ENCODE assay signal across 24 mouse cellular contexts in genomic region chr11:4736355-4736754, GRCm38 (mm10). TPM values are rescaled to one million over a fixed set of nuclear protein-coding genes. Genes with fewer than 3 reads are reported as not detected.
A peak's percentile ranks its signal among the peaks of the same experiment; 100 is the strongest.
DNase-seq lines count a peak whose midpoint lies in the region; ATAC-seq and TF ChIP-seq lines count a peak whose summit lies in the region.
"Had no signal": no experiment of that assay in that cellular context is flagged by ENCODE, and none has a peak within 500 bp of the region (broad histone marks: within the 10 kb centered on the region; RNA-seq: fewer than 3 reads in every experiment).

No protein-coding gene starts in this region.

- no peaks in the 10 kb centered on the region for H3K4me1 ChIP-seq in forebrain, postnatal 0 days (ENCODE audit: insufficient read depth)
- peaks cover 8% of the 10 kb centered on the region for H3K4me1 ChIP-seq in forebrain, embryonic 16.5 days (replicated peaks; ENCODE audit: control insufficient read depth, insufficient read depth, low read length)
- H3K4me1 ChIP-seq in kidney, embryonic 14.5 days (ENCODE audit: control insufficient read depth, insufficient read depth, low read length), result no peaks in the 10 kb centered on the region
- H3K4me1 ChIP-seq in lung, postnatal 0 days (ENCODE audit: insufficient read depth, low read depth, low read length), result no peaks in the 10 kb centered on the region
- H3K4me1 ChIP-seq in embryonic facial prominence, embryonic 10.5 days, result peaks cover 36% of the 10 kb centered on the region

- no peak overlapping the region for H3K4me3 ChIP-seq in forebrain, postnatal 0 days (ENCODE audit: low read depth, low read length)
- no peak overlapping the region for H3K4me3 ChIP-seq in forebrain, embryonic 16.5 days (replicated peaks; ENCODE audit: low read length)
- H3K4me3 ChIP-seq in kidney, embryonic 14.5 days (ENCODE audit: low read length), result no peak overlapping the region
- no peak overlapping the region for H3K4me3 ChIP-seq in lung, postnatal 0 days (ENCODE audit: low read depth, low read length)
- no peak overlapping the region for H3K4me3 ChIP-seq in embryonic facial prominence, embryonic 10.5 days
- H3K4me3 ChIP-seq: forebrain, embryonic 10.5 days; gastrocnemius, adult 2 months; hindbrain, embryonic 12.5 days; megakaryocyte, embryonic 14.5 days; midbrain, embryonic 15.5 days had no signal

- peak; percentile 41 for TF ChIP-seq CTCF in forebrain, postnatal 0 days (IDR thresholded peaks at IDR 0.05; ENCODE audit: low read depth)
- peak; percentile 26 for TF ChIP-seq CTCF in lung, postnatal 0 days (IDR thresholded peaks at IDR 0.05)

- no peak for DNase-seq in forebrain, postnatal 0 days
- no peak for DNase-seq in kidney, postnatal 4 days
- DNase-seq in lung, postnatal 0 days (ENCODE audit: low spot score), result no peak
- no peak for DNase-seq in lung, postnatal 36 days
- DNase-seq in embryonic facial prominence, embryonic 10.5 days (ENCODE audit: low spot score), result no peak
- DNase-seq in frontal cortex, postnatal 10 days (ENCODE audit: low spot score in 2 of 2), result no peak
- DNase-seq: adrenal gland, postnatal 25 days; cerebellum, adult 8-10 months; gastrocnemius, adult 2 months; heart, postnatal 10 days; kidney, adult 8-10 months; kidney, postnatal 14 days; thymus, adult 2 months; thymus, postnatal 4 days had no signal

- no peak for TF ChIP-seq EP300 in lung, postnatal 0 days (IDR thresholded peaks at IDR 0.05)

- ATAC-seq in forebrain, postnatal 0 days, result no peak
- no peak for ATAC-seq in forebrain, embryonic 16.5 days
- ATAC-seq in kidney, embryonic 14.5 days (ENCODE audit: low FRiP score, low TSS enrichment), result 0 out of 2 replicates have a peak, but pooled peaks have one; percentile 2
- ATAC-seq in lung, postnatal 0 days, result no peak
- ATAC-seq: inflammation-experienced regulatory T-cells, adult 6 months; midbrain, embryonic 15.5 days had no signal

- no peaks in the 10 kb centered on the region for H3K9me3 ChIP-seq in forebrain, postnatal 0 days (ENCODE audit: low read length)
- H3K9me3 ChIP-seq in forebrain, embryonic 16.5 days (ENCODE audit: control insufficient read depth, low read length), result no peaks in the 10 kb centered on the region
- H3K9me3 ChIP-seq in kidney, embryonic 14.5 days (ENCODE audit: control insufficient read depth, low read length), result no peaks in the 10 kb centered on the region
- no peaks in the 10 kb centered on the region for H3K9me3 ChIP-seq in lung, postnatal 0 days (ENCODE audit: low read length)
- no peaks in the 10 kb centered on the region for H3K9me3 ChIP-seq in embryonic facial prominence, embryonic 10.5 days
- H3K9me3 ChIP-seq: forebrain, embryonic 10.5 days; hindbrain, embryonic 12.5 days; megakaryocyte, embryonic 14.5 days; midbrain, embryonic 15.5 days had no signal

- H3K36me3 ChIP-seq in forebrain, postnatal 0 days (ENCODE audit: insufficient read depth), result no peaks in the 10 kb centered on the region; the same call in 1 of the 2 replicates
- no peaks in the 10 kb centered on the region for H3K36me3 ChIP-seq in forebrain, embryonic 16.5 days (ENCODE audit: control insufficient read depth, insufficient read depth)
- no peaks in the 10 kb centered on the region for H3K36me3 ChIP-seq in kidney, embryonic 14.5 days (ENCODE audit: control insufficient read depth, insufficient read depth, low read length)
- H3K36me3 ChIP-seq in lung, postnatal 0 days (ENCODE audit: insufficient read depth, low read length), result no peaks in the 10 kb centered on the region; the same call in 1 of the 2 replicates
- H3K36me3 ChIP-seq in embryonic facial prominence, embryonic 10.5 days (replicated peaks), result peaks cover 16% of the 10 kb centered on the region; the same call in 1 of the 2 replicates
- H3K36me3 ChIP-seq: hindbrain, embryonic 12.5 days; midbrain, embryonic 15.5 days had no signal

- 49% methylated on average over 6 of the region's 6 CpGs for WGBS in forebrain, postnatal 0 days
- 45% methylated on average over 6 of the region's 6 CpGs for WGBS in forebrain, embryonic 16.5 days
- WGBS in kidney, embryonic 14.5 days, result 52% methylated on average over 6 of the region's 6 CpGs
- WGBS in lung, postnatal 0 days, result 61% methylated on average over 6 of the region's 6 CpGs
- WGBS in embryonic facial prominence, embryonic 10.5 days, result 40% methylated on average over 6 of the region's 6 CpGs

- H3K27me3 ChIP-seq in forebrain, postnatal 0 days (ENCODE audit: insufficient read depth, low read length), result no peaks in the 10 kb centered on the region
- no peaks in the 10 kb centered on the region for H3K27me3 ChIP-seq in forebrain, embryonic 16.5 days (replicated peaks; ENCODE audit: control insufficient read depth, insufficient read depth, low read length)
- H3K27me3 ChIP-seq in kidney, embryonic 14.5 days (ENCODE audit: control insufficient read depth, insufficient read depth, low read length), result no peaks in the 10 kb centered on the region
- H3K27me3 ChIP-seq in lung, postnatal 0 days (replicated peaks; ENCODE audit: insufficient read depth, low read length), result no peaks in the 10 kb centered on the region
- H3K27me3 ChIP-seq in embryonic facial prominence, embryonic 10.5 days (replicated peaks; ENCODE audit: low read depth, poor library complexity, severe bottlenecking), result peaks cover 27% of the 10 kb centered on the region
- H3K27me3 ChIP-seq: midbrain, embryonic 15.5 days had no signal

- no peak overlapping the region for H3K9ac ChIP-seq in forebrain, postnatal 0 days
- no peak overlapping the region for H3K9ac ChIP-seq in forebrain, embryonic 16.5 days (replicated peaks; ENCODE audit: low read depth, low read length)
- H3K9ac ChIP-seq in kidney, embryonic 14.5 days (ENCODE audit: low read depth, low read length), result no peak overlapping the region
- no peak overlapping the region for H3K9ac ChIP-seq in lung, postnatal 0 days (replicated peaks; ENCODE audit: low read depth)
- H3K9ac ChIP-seq: hindbrain, embryonic 12.5 days; midbrain, embryonic 15.5 days had no signal

- H3K4me2 ChIP-seq in forebrain, postnatal 0 days (ENCODE audit: low read depth), result no peak overlapping the region
- no peak overlapping the region for H3K4me2 ChIP-seq in forebrain, embryonic 16.5 days (ENCODE audit: low read length)
- H3K4me2 ChIP-seq in kidney, embryonic 14.5 days (replicated peaks; ENCODE audit: low read depth, low read length), result no peak overlapping the region
- no peak overlapping the region for H3K4me2 ChIP-seq in lung, postnatal 0 days (replicated peaks; ENCODE audit: low read depth, low read length)
- H3K4me2 ChIP-seq: heart, embryonic 11.5 days; hindbrain, embryonic 12.5 days; midbrain, embryonic 15.5 days had no signal

- H3K27ac ChIP-seq in forebrain, postnatal 0 days (ENCODE audit: low read depth, low read length), result no peak overlapping the region
- no peak overlapping the region for H3K27ac ChIP-seq in forebrain, embryonic 16.5 days (ENCODE audit: low read length)
- H3K27ac ChIP-seq in kidney, embryonic 14.5 days (ENCODE audit: low read depth, low read length), result no peak overlapping the region
- no peak overlapping the region for H3K27ac ChIP-seq in lung, postnatal 0 days (ENCODE audit: low read length)
- H3K27ac ChIP-seq in embryonic facial prominence, embryonic 10.5 days (replicated peaks), result 0 out of 2 replicates have a peak overlapping the region, but pooled peaks have one; percentile 7
- H3K27ac ChIP-seq: forebrain, embryonic 10.5 days; gastrocnemius, adult 2 months; hindbrain, embryonic 12.5 days; midbrain, embryonic 15.5 days had no signal

RNA-seq across cellular contexts. Expression of gene Cabp7, which starts 10.2 kb away (rescaled TPM):
- 5.3 and 5.5 TPM in 2 replicates for total RNA-seq in forebrain, postnatal 0 days (2014; rRNA removed)
- 1.3 and 1.6 TPM in 2 replicates for polyA plus RNA-seq in forebrain, postnatal 0 days (2015; fragmentation: Nextera tagmentation; extraction: Ambion mirVana)
- 1.5 and 1.6 TPM in 2 replicates for polyA plus RNA-seq in forebrain, embryonic 16.5 days (2015; fragmentation: Nextera tagmentation; extraction: Ambion mirVana)
- 0.13 TPM in 1 of 2 replicates, not detected in the other for polyA plus RNA-seq in kidney, embryonic 14.5 days (2014; fragmentation: Nextera tagmentation; extraction: Ambion mirVana)
- 0.14 and 0.15 TPM in 2 replicates for polyA plus RNA-seq in lung, postnatal 0 days (2015; fragmentation: Nextera tagmentation; extraction: Ambion mirVana)
- polyA plus RNA-seq in embryonic facial prominence, embryonic 10.5 days (2016; fragmentation: Nextera tagmentation; extraction: Ambion mirVana), result 0.19 and 0.57 TPM in 2 replicates
- total RNA-seq: adrenal gland, postnatal 25 days; heart, postnatal 10 days; liver, adult 2 months had no signal
- polyA plus RNA-seq: liver, adult 2 months; small intestine, adult 2 months had no signal

RNA-seq across cellular contexts. Expression of gene Zmat5, which starts 31.9 kb away (rescaled TPM):
- 20.6 and 29.5 TPM in 2 replicates for total RNA-seq in forebrain, postnatal 0 days (2014; rRNA removed)
- polyA plus RNA-seq in forebrain, postnatal 0 days (2015; fragmentation: Nextera tagmentation; extraction: Ambion mirVana), result 62.6 and 78.7 TPM in 2 replicates
- 70.2 and 75.5 TPM in 2 replicates for polyA plus RNA-seq in forebrain, embryonic 16.5 days (2015; fragmentation: Nextera tagmentation; extraction: Ambion mirVana)
- 59.8 and 77.4 TPM in 2 replicates for polyA plus RNA-seq in kidney, embryonic 14.5 days (2014; fragmentation: Nextera tagmentation; extraction: Ambion mirVana)
- 63.7 and 67.2 TPM in 2 replicates for polyA plus RNA-seq in lung, postnatal 0 days (2015; fragmentation: Nextera tagmentation; extraction: Ambion mirVana)
- polyA plus RNA-seq in embryonic facial prominence, embryonic 10.5 days (2016; fragmentation: Nextera tagmentation; extraction: Ambion mirVana), result 75.4 and 82.4 TPM in 2 replicates

RNA-seq across cellular contexts. Expression of gene Uqcr10, which starts 32.2 kb away (rescaled TPM):
- total RNA-seq in forebrain, postnatal 0 days (2014; rRNA removed), result 171 and 220 TPM in 2 replicates
- 797 and 1,037 TPM in 2 replicates for polyA plus RNA-seq in forebrain, postnatal 0 days (2015; fragmentation: Nextera tagmentation; extraction: Ambion mirVana)
- 487 and 509 TPM in 2 replicates for polyA plus RNA-seq in forebrain, embryonic 16.5 days (2015; fragmentation: Nextera tagmentation; extraction: Ambion mirVana)
- 800 and 1,083 TPM in 2 replicates for polyA plus RNA-seq in kidney, embryonic 14.5 days (2014; fragmentation: Nextera tagmentation; extraction: Ambion mirVana)
- polyA plus RNA-seq in lung, postnatal 0 days (2015; fragmentation: Nextera tagmentation; extraction: Ambion mirVana), result 723 and 783 TPM in 2 replicates
- 661 and 685 TPM in 2 replicates for polyA plus RNA-seq in embryonic facial prominence, embryonic 10.5 days (2016; fragmentation: Nextera tagmentation; extraction: Ambion mirVana)
